Mouse (Mus musculus) MEL (cell line): ENCODE results near the gene Cpne1.

Experiments
- BHLHE40 ChIP-seq: IDR thresholded peaks from 2 replicates; pipeline ENCODE4 v1.6.1; 2012; ENCODE audit warnings: low read depth, mild to moderate bottlenecking, inconsistent platforms, low read length, improper control_type of control experiment, borderline replicate concordance
- CTCF ChIP-seq, 3 experiments: IDR thresholded peaks in 2 of 3; conservative IDR thresholded peaks in 1 of 3; 2 replicates each; pipeline ENCODE4 v1.5.1; 2011 to 2012; ENCODE audit warnings: low read length in 3 of 3, low read depth in 2 of 3, mild to moderate bottlenecking in 2 of 3, improper control_type of control experiment in 1 of 3, inconsistent platforms in 1 of 3, mixed read lengths in 1 of 3, moderate library complexity in 1 of 3; ENCODE audit not compliant: control insufficient read depth in 1 of 3, insufficient read depth in 1 of 3, poor library complexity in 1 of 3, severe bottlenecking in 1 of 3
- E2F4 ChIP-seq: IDR thresholded peaks from 2 replicates; pipeline ENCODE4 v1.6.1; 2011; ENCODE audit warnings: low read depth, low read length, improper control_type of control experiment, borderline replicate concordance
- EP300 ChIP-seq, 2 experiments: IDR thresholded peaks; 2 replicates each; pipeline ENCODE4 v1.6.1; 2011; ENCODE audit warnings: improper control_type of control experiment in 2 of 2, low read length in 2 of 2, low read depth in 1 of 2, mild to moderate bottlenecking in 1 of 2
- GATA1 ChIP-seq: IDR thresholded peaks from 2 replicates; pipeline ENCODE4 v1.6.1; 2011; ENCODE audit warnings: low read depth, low read length, improper control_type of control experiment
- MAFK ChIP-seq: IDR thresholded peaks from 2 replicates; pipeline ENCODE4 v1.6.1; 2011; ENCODE audit warnings: low read depth, mild to moderate bottlenecking, low read length, improper control_type of control experiment, borderline replicate concordance
- MAZ ChIP-seq: IDR thresholded peaks from 2 replicates; pipeline ENCODE4 v1.6.1; 2012; ENCODE audit warnings: low read depth, mild to moderate bottlenecking, inconsistent platforms, low read length, improper control_type of control experiment
- MEF2A ChIP-seq: IDR thresholded peaks from 2 replicates; pipeline ENCODE4 v1.6.1; 2014; ENCODE audit warnings: low read depth, mild to moderate bottlenecking, inconsistent platforms, low read length, improper control_type of control experiment; ENCODE audit not compliant: poor library complexity, insufficient replicate concordance, severe bottlenecking; ENCODE audit errors: extremely low read depth
- MXI1 ChIP-seq: IDR thresholded peaks from 2 replicates; pipeline ENCODE4 v1.6.1; 2011; ENCODE audit warnings: mild to moderate bottlenecking, low read depth, low read length, improper control_type of control experiment
- POLR2A ChIP-seq, 2 experiments: IDR thresholded peaks; 2 replicates each; pipeline ENCODE4 v1.6.1; 2011 to 2012; ENCODE audit warnings: low read length in 2 of 2, mild to moderate bottlenecking in 2 of 2, control low read depth in 1 of 2, improper control_type of control experiment in 1 of 2, low read depth in 1 of 2, moderate library complexity in 1 of 2; ENCODE audit not compliant: control insufficient read depth in 1 of 2, insufficient read depth in 1 of 2, poor library complexity in 1 of 2
- POLR2AphosphoS2 ChIP-seq: IDR thresholded peaks from 2 replicates; pipeline ENCODE4 v1.6.1; 2011; ENCODE audit warnings: low read length, improper control_type of control experiment
- TCF12 ChIP-seq: IDR thresholded peaks from 2 replicates; pipeline ENCODE4 v1.6.1; 2014; ENCODE audit warnings: low read depth, mild to moderate bottlenecking, inconsistent platforms, low read length, improper control_type of control experiment, moderate library complexity

DNA sequence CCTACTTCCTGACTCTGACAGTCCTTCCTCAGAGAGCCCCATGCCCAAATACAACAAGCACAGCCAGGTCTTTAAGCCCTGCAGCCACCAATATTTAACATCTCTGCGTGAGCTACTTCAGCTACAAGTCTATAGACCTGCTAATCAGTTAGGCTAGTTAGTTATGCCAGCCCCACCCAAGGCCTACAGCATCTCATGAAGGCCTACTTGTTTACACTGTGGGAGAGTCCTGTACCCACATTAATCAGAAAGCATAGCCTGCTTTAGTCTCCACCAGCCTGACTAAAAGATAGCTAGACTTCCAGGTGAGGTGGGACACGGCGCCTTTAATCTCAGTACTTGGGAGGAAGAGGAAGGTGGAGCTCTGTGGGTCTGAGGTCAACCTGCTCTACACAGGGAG, 72.4 kb downstream of the Cpne1 start:
- TF ChIP-seq BHLHE40: no peak
- no peak for TF ChIP-seq CTCF (IDR thresholded peaks at IDR 0.05 in 2 of 3, conservative IDR thresholded peaks at IDR 0.05 in 1 of 3; ENCODE audit: control insufficient read depth in 1 of 3, insufficient read depth in 1 of 3, low read depth in 2 of 3, low read length in 3 of 3, poor library complexity in 1 of 3, severe bottlenecking in 1 of 3)
- no peak for TF ChIP-seq TCF12
- no peak for TF ChIP-seq POLR2AphosphoS2
- no peak for TF ChIP-seq EP300 (IDR thresholded peaks at IDR 0.05; ENCODE audit: low read depth in 1 of 2, low read length in 2 of 2)
- no peak for TF ChIP-seq MEF2A
- no peak for TF ChIP-seq MXI1
- TF ChIP-seq GATA1: no peak
- no peak for TF ChIP-seq MAZ
- no peak for TF ChIP-seq MAFK
- TF ChIP-seq POLR2A (IDR thresholded peaks at IDR 0.05; ENCODE audit: control insufficient read depth in 1 of 2, insufficient read depth in 1 of 2, low read depth in 1 of 2, low read length in 2 of 2, poor library complexity in 1 of 2): no peak
- no peak for TF ChIP-seq E2F4
